Mouse (Mus musculus): ENCODE measurements around the gene Slc8a3. TPM values are rescaled to one million over a fixed set of nuclear protein-coding genes. Genes with fewer than 3 reads are reported as not detected.
A peak's percentile ranks its signal among the peaks of the same experiment; 100 is the strongest.

The Slc8a3 gene
- polyA plus RNA-seq, 1 experiment, result 0.01 TPM

GRCm38 (mm10) chr12:81182073-81182472 is 150.9 kb downstream of the Slc8a3 start:
- TF ChIP-seq MYOD1 (IDR thresholded peaks at IDR 0.05; ENCODE audit: control insufficient read depth, insufficient read length, low read depth), result no peak
- TF ChIP-seq CTCF (IDR thresholded peaks at IDR 0.05; ENCODE audit: control insufficient read depth, insufficient read depth, insufficient read length), result peak; percentile 71
- no peak for TF ChIP-seq USF1 (IDR thresholded peaks at IDR 0.05; ENCODE audit: low read depth)
- no peaks in the 10 kb centered on the region for H3K79me3 ChIP-seq (ENCODE audit: low read depth)
- no peaks in the 10 kb centered on the region for H3K79me2 ChIP-seq (ENCODE audit: control insufficient read depth, insufficient read depth)
- peaks cover 5% of the 10 kb centered on the region for H3K27me3 ChIP-seq (ENCODE audit: control insufficient read depth, insufficient read depth, insufficient read length)
- no peak overlapping the region for H3K4me3 ChIP-seq (ENCODE audit: insufficient read depth, poor library complexity, severe bottlenecking)
- no peaks in the 10 kb centered on the region for H3K36me3 ChIP-seq (ENCODE audit: control insufficient read depth, insufficient read depth)
- H3ac ChIP-seq (ENCODE audit: control insufficient read depth, insufficient read length, low read depth), result no peak overlapping the region

- H3K27me3 ChIP-seq (ENCODE audit: control insufficient read depth, insufficient read depth, insufficient read length), result no peaks in the 10 kb centered on the region
- no peak overlapping the region for H3ac ChIP-seq (ENCODE audit: control insufficient read depth, insufficient read length, low read depth)
- H3K36me3 ChIP-seq (ENCODE audit: control insufficient read depth, insufficient read depth), result no peaks in the 10 kb centered on the region
- TF ChIP-seq MYOD1 (IDR thresholded peaks at IDR 0.05; ENCODE audit: control insufficient read depth, insufficient read length, low read depth), result no peak
- TF ChIP-seq USF1 (IDR thresholded peaks at IDR 0.05; ENCODE audit: low read depth), result no peak
- no peak for TF ChIP-seq CTCF (IDR thresholded peaks at IDR 0.05; ENCODE audit: control insufficient read depth, insufficient read depth, insufficient read length)
- TF ChIP-seq CEBPB (IDR thresholded peaks at IDR 0.05; ENCODE audit: low read depth), result no peak
- TF ChIP-seq FOSL1 (IDR thresholded peaks at IDR 0.05; ENCODE audit: insufficient read depth, low read length, poor library complexity, severe bottlenecking), result no peak
- TF ChIP-seq MAX (IDR thresholded peaks at IDR 0.05), result no peak
- no peak for TF ChIP-seq MYOG (IDR thresholded peaks at IDR 0.05; ENCODE audit: control insufficient read depth, extremely low read depth, insufficient read length)
- no peak overlapping the region for H3K4me3 ChIP-seq (ENCODE audit: insufficient read depth, poor library complexity, severe bottlenecking)
- no peaks in the 10 kb centered on the region for H3K79me2 ChIP-seq (ENCODE audit: control insufficient read depth, insufficient read depth)
- no peaks in the 10 kb centered on the region for H3K79me3 ChIP-seq (ENCODE audit: low read depth)
Observed at GRCm38 (mm10) chr12:81175252-81175651, 157.7 kb downstream of the Slc8a3 start.

GRCm38 (mm10) chr12:81173893-81174292 is 159.1 kb downstream of the Slc8a3 start:
- H3K79me3 ChIP-seq (ENCODE audit: low read depth), result no peaks in the 10 kb centered on the region

GRCm38 (mm10) chr12:81173011-81173410 is 160.0 kb downstream of the Slc8a3 start:
- Histone ChIP-seq H3K79me3 (ENCODE audit: low read depth) (no peaks in the 10 kb centered on the region), H3ac (ENCODE audit: control insufficient read depth, insufficient read length, low read depth) (no peak overlapping the region), H3K79me2 (ENCODE audit: control insufficient read depth, insufficient read depth) (no peaks in the 10 kb centered on the region), H3K36me3 (ENCODE audit: control insufficient read depth, insufficient read depth) (no peaks in the 10 kb centered on the region), H3K4me3 (ENCODE audit: insufficient read depth, poor library complexity, severe bottlenecking) (no peak overlapping the region), H3K27me3 (ENCODE audit: control insufficient read depth, insufficient read depth, insufficient read length) (no peaks in the 10 kb centered on the region)
- TF ChIP-seq FOSL1 (IDR thresholded peaks at IDR 0.05; ENCODE audit: insufficient read depth, low read length, poor library complexity, severe bottlenecking) (no peak), MAX (IDR thresholded peaks at IDR 0.05) (no peak), MYOD1 (IDR thresholded peaks at IDR 0.05; ENCODE audit: control insufficient read depth, insufficient read length, low read depth) (no peak), CEBPB (IDR thresholded peaks at IDR 0.05; ENCODE audit: low read depth) (no peak), MYOG (IDR thresholded peaks at IDR 0.05; ENCODE audit: control insufficient read depth, extremely low read depth, insufficient read length) (no peak), USF1 (IDR thresholded peaks at IDR 0.05; ENCODE audit: low read depth) (no peak), CTCF (IDR thresholded peaks at IDR 0.05; ENCODE audit: control insufficient read depth, insufficient read depth, insufficient read length) (no peak)

More at GRCm38 (mm10) chr12:81173893-81174292, 159.1 kb downstream of the Slc8a3 start:
- no peak for TF ChIP-seq CEBPB (IDR thresholded peaks at IDR 0.05; ENCODE audit: low read depth)
- TF ChIP-seq CTCF (IDR thresholded peaks at IDR 0.05; ENCODE audit: control insufficient read depth, insufficient read depth, insufficient read length), result no peak
- TF ChIP-seq MYOD1 (IDR thresholded peaks at IDR 0.05; ENCODE audit: control insufficient read depth, insufficient read length, low read depth), result no peak
- no peaks in the 10 kb centered on the region for H3K79me2 ChIP-seq (ENCODE audit: control insufficient read depth, insufficient read depth)
- H3ac ChIP-seq (ENCODE audit: control insufficient read depth, insufficient read length, low read depth), result no peak overlapping the region
- H3K27me3 ChIP-seq (ENCODE audit: control insufficient read depth, insufficient read depth, insufficient read length), result no peaks in the 10 kb centered on the region
- no peak overlapping the region for H3K4me3 ChIP-seq (ENCODE audit: insufficient read depth, poor library complexity, severe bottlenecking)
- no peaks in the 10 kb centered on the region for H3K36me3 ChIP-seq (ENCODE audit: control insufficient read depth, insufficient read depth)

- Histone ChIP-seq H3K79me2 (ENCODE audit: control insufficient read depth, insufficient read depth) (no peaks in the 10 kb centered on the region), H3K4me3 (ENCODE audit: insufficient read depth, poor library complexity, severe bottlenecking) (no peak overlapping the region)
Observed at GRCm38 (mm10) chr12:81170076-81170475, 162.9 kb downstream of the Slc8a3 start.

GRCm38 (mm10) chr12:81168494-81168893 is 164.5 kb downstream of the Slc8a3 start:
- Histone ChIP-seq H3K79me3 (ENCODE audit: low read depth) (no peaks in the 10 kb centered on the region), H3K79me2 (ENCODE audit: control insufficient read depth, insufficient read depth) (no peaks in the 10 kb centered on the region), H3K27me3 (ENCODE audit: control insufficient read depth, insufficient read depth, insufficient read length) (no peaks in the 10 kb centered on the region), H3K4me3 (ENCODE audit: insufficient read depth, poor library complexity, severe bottlenecking) (no peak overlapping the region), H3K36me3 (ENCODE audit: control insufficient read depth, insufficient read depth) (no peaks in the 10 kb centered on the region), H3ac (ENCODE audit: control insufficient read depth, insufficient read length, low read depth) (no peak overlapping the region)
- TF ChIP-seq MYOD1 (IDR thresholded peaks at IDR 0.05; ENCODE audit: control insufficient read depth, insufficient read length, low read depth) (no peak), MAX (IDR thresholded peaks at IDR 0.05) (no peak), FOSL1 (IDR thresholded peaks at IDR 0.05; ENCODE audit: insufficient read depth, low read length, poor library complexity, severe bottlenecking) (no peak), CEBPB (IDR thresholded peaks at IDR 0.05; ENCODE audit: low read depth) (no peak), MYOG (IDR thresholded peaks at IDR 0.05; ENCODE audit: control insufficient read depth, extremely low read depth, insufficient read length) (no peak), USF1 (IDR thresholded peaks at IDR 0.05; ENCODE audit: low read depth) (no peak), CTCF (IDR thresholded peaks at IDR 0.05; ENCODE audit: control insufficient read depth, insufficient read depth, insufficient read length) (no peak)

More at GRCm38 (mm10) chr12:81170076-81170475, 162.9 kb downstream of the Slc8a3 start:
- H3K79me3 ChIP-seq (ENCODE audit: low read depth), result no peaks in the 10 kb centered on the region
- no peaks in the 10 kb centered on the region for H3K27me3 ChIP-seq (ENCODE audit: control insufficient read depth, insufficient read depth, insufficient read length)
- TF ChIP-seq USF1 (IDR thresholded peaks at IDR 0.05; ENCODE audit: low read depth) (no peak), CTCF (IDR thresholded peaks at IDR 0.05; ENCODE audit: control insufficient read depth, insufficient read depth, insufficient read length) (no peak), MAX (IDR thresholded peaks at IDR 0.05) (no peak), MYOG (IDR thresholded peaks at IDR 0.05; ENCODE audit: control insufficient read depth, extremely low read depth, insufficient read length) (no peak), MYOD1 (IDR thresholded peaks at IDR 0.05; ENCODE audit: control insufficient read depth, insufficient read length, low read depth) (no peak), CEBPB (IDR thresholded peaks at IDR 0.05; ENCODE audit: low read depth) (no peak), FOSL1 (IDR thresholded peaks at IDR 0.05; ENCODE audit: insufficient read depth, low read length, poor library complexity, severe bottlenecking) (no peak)
- H3ac ChIP-seq (ENCODE audit: control insufficient read depth, insufficient read length, low read depth), result no peak overlapping the region
- H3K36me3 ChIP-seq (ENCODE audit: control insufficient read depth, insufficient read depth), result no peaks in the 10 kb centered on the region

Measured in C2C12 (cell line).